Mouse (Mus musculus): ENCODE data around the gene Suox.
"Not testable (repeated sequence)": the region's sequence is repeated elsewhere in the genome, so short reads cannot be mapped to it uniquely, and the experiment has no call there.

Gene Suox

GRCm38 (mm10) chr10:128626311-128627310 lies 47.3 kb downstream of the Suox start, which contains the start of gene Rps26:
Gene Rps26, minus strand, starts transcription at chr10:128626747.
- DNase-seq (ENCODE audit: low read depth, low spot score), result peak; percentile 98

- peak; percentile 66 for DNase-seq (ENCODE audit: low read depth, low spot score)
Observed at GRCm38 (mm10) chr10:128625287-128625894, 48.5 kb downstream of the Suox start.

- not testable (repeated sequence) for DNase-seq (ENCODE audit: low read depth, low spot score)
Observed at GRCm38 (mm10) chr10:128623106-128623613, 50.7 kb downstream of the Suox start.

GRCm38 (mm10) chr10:128622702-128623101 lies 51.2 kb downstream of the Suox start:
- DNase-seq (ENCODE audit: low read depth, low spot score), result peak; percentile 41

- DNase-seq (ENCODE audit: low read depth, low spot score), result peak; percentile 57
Observed at GRCm38 (mm10) chr10:128621986-128622520, 51.8 kb downstream of the Suox start.

- no peak for DNase-seq (ENCODE audit: low read depth, low spot score)
Observed at GRCm38 (mm10) chr10:128620241-128620640, 53.6 kb downstream of the Suox start.

Data from ZHBTc4 (cell line).